Mouse (Mus musculus): ENCODE results near the gene Mep1a.
"Not testable (repeated sequence)": the region's sequence is repeated elsewhere in the genome, so short reads cannot be mapped to it uniquely, and the experiment has no call there.

Gene Mep1a

DNA sequence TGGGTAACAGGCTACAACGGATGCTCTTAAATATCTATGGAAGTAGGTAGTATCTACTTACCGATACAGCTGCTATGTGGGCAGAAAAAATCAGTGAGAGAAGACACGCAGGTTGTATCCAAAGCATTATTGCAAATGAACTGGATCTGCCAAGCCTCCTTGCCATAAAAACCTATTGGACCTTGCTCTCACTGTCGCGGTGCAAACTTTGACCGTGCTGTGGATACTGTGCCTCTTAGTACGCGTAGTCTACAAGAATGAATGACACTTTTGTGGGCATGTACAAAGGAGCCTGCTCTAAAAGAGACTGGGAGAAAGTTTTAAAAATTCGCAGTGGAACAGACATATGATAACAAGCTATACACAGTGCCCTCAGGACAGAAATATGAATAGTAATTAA is at the start of gene Mep1a:
Gene Mep1a (minus strand): TSS at position 221 of the 400 bp plus-strand sequence.
- no peak for DNase-seq (ENCODE audit: low spot score)

DNA sequence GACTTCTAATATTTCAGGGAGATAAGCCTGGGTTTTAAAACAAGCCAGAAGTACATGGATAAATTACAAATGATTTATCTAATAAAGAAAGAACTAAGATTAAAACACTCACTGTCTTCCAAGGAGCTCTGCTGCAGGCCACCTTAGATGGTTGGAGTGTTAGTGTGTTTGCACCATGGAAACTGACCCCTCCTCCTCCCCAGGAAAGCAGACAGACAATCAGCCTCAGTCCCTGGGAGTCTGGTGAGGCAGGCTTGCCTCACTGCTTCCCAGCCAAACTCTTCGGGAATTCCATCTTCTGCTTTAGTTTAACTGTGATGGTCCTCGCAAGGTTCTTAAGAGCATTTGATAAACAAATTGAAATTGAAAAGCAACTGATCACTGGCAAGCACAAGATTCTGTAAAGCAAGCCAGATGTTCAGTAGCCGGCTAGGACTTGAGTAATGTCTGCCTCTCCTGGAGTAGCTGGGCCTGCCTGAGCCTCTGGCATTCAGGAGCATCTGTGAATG is 48.6 kb upstream of the Mep1a start:
- DNase-seq (ENCODE audit: low spot score), result peak; percentile 61

DNA sequence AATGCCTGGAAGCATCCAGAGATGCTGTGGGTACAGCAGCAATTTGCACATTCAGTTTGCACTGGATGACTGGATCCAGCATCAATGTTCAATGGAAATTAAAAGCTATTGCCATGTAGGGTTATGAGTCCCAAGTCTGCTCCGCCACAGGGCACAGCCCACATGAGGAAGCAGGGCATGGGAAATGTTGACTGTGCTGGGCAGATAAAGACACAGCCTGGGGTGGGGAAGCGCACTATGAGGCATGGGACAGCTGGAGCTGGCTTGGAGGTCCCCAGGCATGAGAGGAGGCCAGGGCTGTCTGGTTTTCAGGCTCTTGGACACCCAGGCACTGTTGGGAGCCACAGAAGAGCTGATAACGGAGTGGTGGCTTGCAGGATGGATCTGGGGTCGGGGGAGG is 41.4 kb upstream of the Mep1a start:
- DNase-seq (ENCODE audit: low spot score), result no peak

DNA sequence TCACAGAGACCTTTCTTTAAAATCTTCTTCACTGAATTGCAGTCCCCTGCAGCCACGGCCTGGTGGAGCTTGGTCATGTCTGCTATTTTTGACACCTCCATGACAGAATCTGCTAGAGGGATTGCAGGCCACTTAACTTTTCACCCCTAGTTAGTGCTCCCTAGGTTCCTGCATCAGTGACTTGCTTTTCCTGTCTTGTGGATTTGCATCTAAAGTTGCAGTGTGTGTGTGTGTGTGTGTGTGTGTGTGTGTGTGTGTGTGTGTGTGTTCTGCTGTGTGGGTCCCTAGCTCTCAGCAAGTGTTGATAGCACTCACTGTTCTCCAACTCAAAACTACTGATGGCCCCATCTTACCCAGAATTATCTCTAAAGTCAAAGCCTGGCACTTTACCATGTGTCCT is 40.9 kb upstream of the Mep1a start, which contains the start of gene Ankrd66:
Gene Ankrd66 (minus strand): TSS at position 101 of the 400 bp plus-strand sequence.
- DNase-seq (ENCODE audit: low spot score), result no peak

DNA sequence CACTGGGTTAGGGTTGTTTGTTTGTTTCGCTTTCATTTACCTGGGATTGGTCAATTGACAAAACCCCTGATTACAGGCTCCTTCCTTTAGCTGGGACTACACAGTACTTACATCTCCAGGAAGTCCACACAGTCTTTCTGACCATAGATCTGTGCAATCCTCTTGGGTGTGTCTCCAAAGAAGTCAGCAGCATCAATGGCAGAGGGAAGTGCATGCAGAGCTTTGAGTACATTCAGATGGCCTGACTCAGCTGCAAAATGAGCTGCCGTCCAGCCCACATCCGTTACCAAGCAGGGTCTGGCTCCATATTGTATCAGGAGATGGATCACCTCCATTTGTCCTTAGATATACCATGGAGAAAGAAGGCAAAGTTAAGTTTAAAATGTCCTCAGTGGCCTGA is 36.2 kb upstream of the Mep1a start:
- no peak for DNase-seq (ENCODE audit: low spot score)

DNA sequence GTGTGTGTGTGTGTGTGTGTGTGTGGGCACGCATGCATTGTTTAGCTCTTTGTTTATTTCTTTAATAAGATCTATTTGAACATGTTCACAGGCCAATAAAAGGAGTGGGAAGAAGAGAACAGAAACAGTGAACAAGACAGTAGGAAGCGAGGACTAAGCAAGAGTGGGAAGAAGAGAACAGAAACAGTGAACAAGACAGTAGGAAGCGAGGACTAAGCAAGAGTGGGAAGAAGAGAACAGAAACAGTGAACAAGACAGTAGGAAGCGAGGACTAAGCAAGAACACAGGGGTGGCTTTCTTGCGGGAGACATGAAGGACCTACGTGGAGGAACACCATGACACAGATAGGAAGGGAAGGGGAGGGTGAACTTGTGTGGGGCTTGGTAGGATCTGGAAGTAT is 34.2 kb upstream of the Mep1a start:
- DNase-seq (ENCODE audit: low spot score), result not testable (repeated sequence)

DNA sequence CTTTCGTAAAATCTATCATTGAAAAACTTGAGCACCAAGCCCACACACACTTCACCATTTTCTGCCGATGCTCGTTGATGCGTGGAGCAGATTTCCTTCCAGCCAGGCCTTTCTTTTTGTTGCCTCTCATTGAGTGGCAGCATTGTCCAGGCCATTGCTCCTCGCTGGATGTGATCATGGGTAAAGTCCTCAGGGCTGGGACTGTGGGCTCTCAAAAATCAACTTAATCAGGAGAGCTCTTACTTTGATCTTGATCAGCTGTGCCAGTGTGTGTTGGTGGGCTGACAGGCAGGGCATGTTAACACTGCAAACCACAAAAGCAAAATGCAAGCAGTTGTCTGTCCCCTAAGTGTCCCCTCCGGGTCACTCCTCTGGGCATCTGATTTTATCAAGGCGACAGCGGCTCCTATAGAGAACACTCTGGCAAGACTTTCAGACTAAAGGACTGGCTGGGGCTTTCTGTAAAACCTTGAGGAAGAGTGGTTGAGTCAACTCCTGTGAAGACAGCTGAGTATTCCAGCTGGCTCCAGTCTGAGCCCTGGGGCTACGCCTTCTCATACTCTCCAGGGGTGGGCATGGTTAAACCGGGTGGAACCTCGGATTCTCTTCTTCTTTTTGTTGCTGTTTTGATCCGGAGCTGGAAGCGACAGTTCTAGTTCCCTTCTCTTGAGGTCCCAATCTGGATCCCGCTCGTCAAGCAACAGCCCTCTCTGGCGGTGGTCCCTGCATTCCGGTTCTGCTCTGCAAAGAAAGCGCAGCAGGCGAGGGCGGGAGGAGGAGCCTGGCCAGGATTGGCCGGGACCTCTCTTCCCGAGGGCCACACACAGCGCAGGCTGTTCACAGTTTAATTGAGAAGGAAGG is 32.0 kb upstream of the Mep1a start:
- peak; percentile 85 for DNase-seq (ENCODE audit: low spot score)

DNA sequence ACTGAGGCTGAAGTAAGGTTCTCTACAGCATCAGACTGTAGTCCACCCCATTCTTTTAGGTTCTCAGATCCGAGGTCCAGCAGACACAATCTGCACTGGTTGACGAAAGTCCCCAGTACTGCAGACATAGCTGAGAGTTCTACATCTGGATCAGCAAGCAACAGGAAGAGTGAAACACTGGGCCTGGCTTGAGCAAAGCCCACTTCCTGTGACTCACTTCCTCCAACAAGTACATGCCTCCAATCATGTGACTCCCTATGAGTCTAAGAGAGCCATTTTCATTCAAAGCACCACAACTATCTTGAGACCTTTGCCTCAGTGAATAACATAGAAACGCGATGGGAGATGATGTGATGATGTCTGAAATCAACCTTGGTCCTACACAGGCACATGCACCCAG is 28.6 kb upstream of the Mep1a start:
- DNase-seq (ENCODE audit: low spot score), result no peak

DNA sequence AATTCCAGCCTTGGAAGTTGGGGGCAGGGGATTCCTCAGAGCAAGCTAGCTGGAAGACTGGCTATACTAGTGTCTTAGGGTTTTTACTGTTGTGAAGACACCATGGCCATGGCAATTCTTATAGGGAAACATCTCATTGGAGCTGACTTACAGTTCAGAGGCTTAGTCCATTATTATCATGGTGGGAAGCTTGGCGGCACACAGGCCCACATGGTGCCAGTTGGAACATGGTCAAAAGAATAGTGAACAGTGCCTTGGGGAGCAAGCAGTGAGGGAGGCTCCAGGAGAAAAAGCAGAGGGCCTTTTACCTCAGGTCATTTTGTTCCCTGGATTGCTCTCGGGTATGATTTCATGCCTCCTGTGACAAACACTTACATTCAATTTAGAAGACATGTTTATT is 27.9 kb upstream of the Mep1a start:
- DNase-seq (ENCODE audit: low spot score), result no peak

DNA sequence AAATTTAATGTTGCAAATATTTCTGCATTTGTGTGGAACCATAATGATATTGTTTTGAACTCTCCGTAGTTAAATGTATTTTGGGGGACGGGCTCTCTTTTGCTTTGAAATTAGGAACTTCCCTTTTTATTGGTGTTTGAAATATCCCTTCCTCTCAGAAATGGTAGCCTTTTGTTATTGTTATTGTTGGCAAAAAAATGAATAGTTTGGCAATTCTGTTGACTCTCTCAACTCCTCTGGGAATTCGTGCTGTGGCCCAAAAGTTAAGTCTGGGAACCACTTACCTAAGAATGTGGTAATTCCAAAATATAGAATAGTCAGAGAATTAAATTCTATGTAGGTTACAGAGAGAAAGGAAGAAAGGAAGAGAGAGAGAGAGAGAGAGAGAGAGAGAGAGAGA is 17.6 kb upstream of the Mep1a start:
- DNase-seq (ENCODE audit: low spot score), result no peak

DNA sequence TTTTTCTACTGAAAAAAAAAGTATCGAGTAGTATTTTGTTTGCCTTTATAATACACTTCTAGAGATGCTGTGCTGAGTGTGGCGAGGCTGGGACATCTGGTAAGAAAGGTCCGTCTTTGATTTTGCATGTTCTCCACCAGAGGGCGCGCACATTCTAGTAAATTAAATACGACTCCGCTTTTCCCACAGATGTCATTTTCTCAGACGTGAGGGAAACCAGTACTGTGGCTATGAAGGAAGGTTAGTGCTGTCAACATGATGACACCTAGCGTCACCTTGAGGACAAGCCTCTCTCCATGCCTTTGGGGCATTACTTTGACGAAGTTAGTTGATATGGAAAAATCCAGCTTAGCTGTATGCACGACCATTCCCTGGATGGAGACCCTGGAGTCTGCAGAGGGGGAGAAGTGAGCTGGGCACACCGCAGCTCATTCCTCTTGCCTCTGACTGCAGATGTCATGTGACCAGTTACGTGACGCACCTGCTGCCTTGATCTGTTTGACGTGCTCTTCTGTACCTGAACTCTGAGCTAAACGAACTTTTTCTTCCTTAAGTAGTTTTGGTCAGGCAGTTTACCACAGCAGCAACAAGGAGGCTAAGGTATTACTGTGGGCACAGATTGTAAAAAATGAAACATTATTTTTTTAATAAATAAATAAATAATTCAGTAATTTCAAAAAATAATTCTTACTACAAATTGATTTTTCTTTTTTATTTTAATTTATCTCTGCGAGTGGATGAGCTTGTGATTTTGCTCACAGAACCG is 16.2 kb upstream of the Mep1a start:
- DNase-seq (ENCODE audit: low spot score), result peak; percentile 91

DNA sequence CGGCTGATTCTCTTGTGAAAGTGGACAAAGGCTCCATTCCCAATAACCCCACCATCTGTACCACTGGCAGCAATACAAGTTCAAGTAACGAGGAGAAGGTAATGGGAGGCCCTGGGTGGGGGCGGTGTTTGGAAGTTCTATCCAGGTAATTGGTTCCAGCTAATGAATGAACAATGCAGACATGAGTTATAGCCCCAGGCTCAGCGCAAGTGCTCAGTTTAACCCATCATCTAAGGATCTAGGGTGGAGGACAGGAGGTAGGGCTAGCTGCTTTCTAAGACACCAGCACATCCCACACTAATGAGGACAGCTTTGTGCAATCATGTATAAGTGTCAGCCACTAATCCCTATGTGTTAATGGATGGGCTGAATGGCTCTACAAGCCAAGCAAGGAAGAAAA is 8.2 kb upstream of the Mep1a start:
- no peak for DNase-seq (ENCODE audit: low spot score)

DNA sequence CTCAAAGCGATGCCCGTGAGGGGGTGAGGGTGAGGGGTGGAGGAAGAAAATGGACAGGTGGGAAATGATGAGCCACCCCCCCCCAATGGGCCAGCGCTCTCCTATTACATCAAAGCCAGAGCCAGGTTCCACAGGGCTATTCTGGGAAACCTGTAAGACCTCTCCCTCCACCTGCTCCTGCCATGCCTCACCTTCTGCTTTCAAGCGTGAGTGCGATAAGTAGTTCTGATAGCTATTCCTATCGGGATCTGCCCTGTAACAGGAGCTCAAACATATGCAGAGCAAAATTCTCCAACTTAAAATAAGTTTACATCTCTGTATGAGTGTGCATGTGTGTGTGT is 2.0 kb upstream of the Mep1a start:
- no peak for DNase-seq (ENCODE audit: low spot score)

DNA sequence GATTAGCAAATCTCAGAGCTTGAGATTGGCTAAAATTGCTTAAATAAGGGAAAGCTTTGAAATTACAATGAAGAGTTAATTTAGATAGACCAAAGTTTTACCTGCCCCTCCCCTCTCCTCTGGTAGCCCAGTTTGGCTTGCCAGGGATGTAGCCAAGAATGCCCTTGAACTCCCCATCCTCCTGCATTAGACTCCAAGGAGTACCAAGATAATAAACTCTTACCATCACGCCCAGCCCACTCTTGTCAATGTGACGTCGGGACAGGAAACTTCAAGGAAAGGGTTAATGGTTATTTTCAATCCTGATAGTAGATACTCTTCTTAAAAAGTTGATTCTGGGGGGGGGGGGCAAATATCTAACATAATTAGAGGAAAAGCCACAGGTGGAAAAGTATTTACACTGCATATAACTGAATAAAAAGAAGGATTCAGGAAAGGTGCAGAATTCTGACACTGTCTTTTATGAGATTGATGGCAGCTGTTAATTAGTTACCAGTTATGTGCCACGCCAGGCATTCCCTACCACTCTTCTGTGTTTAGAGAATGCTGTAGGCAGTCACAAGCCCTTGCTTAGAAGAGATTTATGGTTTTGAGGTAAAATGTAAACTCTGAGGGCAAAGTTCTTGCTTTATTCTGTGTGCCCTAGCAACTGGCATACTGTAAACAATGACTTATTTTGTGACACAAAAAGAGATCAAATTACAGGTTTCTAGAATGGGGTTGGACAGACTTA is 1.4 kb upstream of the Mep1a start:
- no peak for DNase-seq (ENCODE audit: low spot score)

DNA sequence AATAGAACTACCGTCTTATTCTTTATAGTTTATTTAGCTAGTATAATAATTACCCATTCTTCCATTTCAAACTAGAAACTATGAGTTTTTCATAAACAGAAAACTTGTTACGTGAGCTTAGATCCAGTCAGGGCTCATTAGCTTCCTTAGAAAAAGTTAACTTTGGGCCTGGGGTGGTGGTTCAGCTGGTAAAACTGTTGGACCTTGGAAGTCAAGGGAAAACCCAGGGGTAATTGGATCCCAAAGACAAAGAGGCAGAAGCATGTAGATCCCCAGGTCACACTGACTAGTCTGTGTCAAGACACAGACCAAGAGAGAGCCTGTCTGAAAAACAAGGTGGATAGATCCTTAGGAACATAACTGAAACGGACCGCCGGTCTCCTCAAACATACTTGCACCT is 981 bp downstream of the Mep1a start:
- no peak for DNase-seq (ENCODE audit: low spot score)

DNA sequence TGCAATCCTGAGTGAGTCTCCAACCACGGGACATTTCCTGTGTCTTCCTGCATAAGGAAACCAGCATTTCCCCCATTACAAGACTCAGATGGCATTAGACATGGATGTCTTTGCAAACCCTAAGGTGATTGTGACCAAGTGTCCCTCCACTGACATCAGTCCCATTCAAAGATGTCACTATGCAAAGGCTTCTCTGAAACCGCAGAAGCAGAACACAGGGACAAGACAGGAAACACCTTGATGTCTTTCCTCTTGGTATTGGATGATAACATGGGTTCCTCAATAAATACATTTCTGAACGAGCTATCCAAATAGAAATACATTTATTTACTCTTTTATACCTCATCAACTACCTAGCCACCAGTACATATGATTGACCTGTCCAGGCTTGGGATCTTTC is 1.4 kb downstream of the Mep1a start:
- DNase-seq (ENCODE audit: low spot score), result no peak

DNA sequence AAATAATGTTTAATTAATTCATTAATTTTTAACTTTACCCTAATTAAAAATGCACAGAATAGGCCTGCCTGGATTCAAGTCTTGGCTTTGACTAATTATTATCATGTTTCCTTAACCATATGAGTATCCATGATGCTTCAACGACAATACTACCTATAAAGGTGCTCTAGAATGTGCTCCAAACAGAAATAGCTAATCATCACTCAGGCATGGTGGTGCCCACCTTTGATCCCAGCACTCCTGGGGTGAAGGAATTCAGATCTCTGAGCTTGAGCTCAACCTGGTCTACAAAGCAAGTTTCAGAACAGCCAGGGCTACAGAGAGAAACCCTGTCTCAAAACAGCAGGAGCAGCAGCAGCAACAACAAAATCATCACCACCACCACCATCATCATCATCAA is 2.1 kb downstream of the Mep1a start:
- no peak for DNase-seq (ENCODE audit: low spot score)

DNA sequence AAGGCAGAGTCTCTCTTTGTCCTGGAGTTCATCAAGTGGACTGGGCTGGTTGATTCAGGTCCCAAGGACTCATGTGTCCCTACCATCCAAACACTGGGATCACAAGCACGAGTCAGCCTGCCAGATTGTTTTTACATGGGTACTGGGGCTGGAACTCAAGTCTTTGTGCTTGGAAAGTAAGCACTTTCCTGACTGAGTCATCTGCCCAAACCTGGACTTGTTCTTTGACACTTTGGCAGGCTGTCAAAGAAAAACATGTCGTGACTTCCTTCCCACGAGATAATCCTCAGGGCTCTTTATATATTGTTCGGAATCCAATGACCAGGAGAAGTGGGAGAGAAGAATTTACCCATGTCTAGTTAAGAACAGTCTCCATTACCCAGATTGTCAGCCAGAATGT is 5.1 kb downstream of the Mep1a start:
- DNase-seq (ENCODE audit: low spot score), result no peak

DNA sequence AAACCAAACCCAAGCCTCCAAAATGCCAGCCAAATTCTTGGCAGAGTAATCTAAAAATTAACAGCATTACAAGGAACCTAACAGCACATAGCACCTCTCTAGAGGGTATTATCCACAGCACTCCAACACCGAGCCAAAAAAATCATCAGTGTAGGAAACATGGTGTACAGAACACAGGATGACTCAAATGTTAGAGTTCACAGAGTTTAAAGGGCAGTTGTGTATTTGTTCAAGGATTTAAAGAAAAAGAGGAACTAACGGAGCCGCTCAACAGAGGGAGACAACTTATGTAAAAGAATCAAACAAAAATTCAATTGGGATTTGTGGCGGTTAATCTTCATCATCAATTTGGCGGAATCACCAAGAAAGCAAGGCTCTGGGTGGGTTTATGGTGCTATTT is 7.1 kb downstream of the Mep1a start:
- no peak for DNase-seq (ENCODE audit: low spot score)

DNA sequence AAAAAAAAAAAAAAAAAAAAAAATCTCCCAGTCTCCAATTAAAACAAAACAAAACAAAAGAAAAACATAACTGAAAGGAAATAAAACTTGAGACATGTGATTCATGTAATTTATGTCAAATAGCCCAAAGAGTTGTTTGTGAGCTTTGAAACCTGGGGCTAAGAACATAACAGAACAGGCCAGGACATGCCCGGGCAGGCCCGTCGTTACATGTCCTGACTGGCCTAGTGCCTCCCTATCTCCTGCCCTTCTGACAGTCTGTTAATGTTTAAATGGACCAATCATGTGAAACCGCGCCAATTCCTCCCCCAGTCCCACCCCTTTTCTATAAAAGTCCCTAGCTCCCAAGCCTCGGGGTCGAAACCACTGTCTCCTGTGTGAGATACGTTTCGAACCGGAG is 12.2 kb downstream of the Mep1a start:
- not testable (repeated sequence) for DNase-seq (ENCODE audit: low spot score)

DNA sequence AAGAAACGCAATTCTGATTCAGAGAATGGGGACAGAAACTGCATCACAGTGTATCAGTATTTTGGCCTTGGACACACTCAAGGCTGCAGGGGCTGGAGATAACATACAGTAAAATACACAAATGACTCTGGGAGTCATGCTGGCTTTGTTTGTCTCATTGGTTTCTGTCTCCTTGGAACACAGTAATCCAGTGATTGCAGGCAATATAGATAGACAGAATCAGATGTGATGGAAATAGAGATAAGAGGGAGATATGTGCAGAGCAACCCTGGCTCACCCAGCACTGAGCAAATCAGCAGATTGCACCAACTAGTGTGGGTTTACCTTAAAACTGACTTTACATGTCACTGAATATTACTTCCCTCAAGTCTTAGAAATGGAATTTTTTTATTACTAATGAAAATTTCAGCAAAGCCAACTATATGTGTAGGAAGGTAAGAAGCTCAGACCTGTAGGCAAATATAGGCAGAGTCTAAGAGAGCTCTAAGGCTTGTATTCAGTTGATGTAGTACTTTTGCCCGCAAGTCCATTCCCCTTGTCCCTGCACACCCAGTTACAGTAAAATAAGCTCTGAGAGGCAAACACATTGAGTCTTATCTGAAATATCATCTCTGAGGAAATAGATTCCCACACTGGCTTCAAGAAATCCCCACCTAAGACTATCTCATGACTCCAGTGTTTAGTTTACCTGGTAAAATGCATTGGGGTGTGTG is 14.0 kb downstream of the Mep1a start:
- no peak for DNase-seq (ENCODE audit: low spot score)

DNA sequence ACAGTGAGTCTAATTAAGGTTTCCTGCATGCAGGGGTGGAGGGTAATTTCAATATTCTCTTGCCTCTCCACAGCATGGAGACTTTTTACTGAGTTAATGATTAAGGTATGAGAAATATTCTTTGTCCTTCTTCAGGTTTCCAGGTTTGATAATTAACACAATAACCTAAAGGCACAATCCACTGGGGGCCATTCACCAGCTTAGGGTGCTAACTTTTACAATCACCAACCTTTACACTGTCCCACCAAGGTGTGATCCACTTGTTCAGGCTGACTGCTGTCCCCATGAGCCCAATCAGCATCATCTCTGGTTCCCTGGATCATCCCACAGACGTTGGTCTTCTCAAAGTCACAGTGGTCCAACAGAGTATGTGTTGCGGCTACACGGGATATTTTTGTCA is 16.6 kb downstream of the Mep1a start:
- no peak for DNase-seq (ENCODE audit: low spot score)

All from embryo, embryonic 10.5 days (tissue).